Mouse (Mus musculus): ENCODE results near the gene Prf1.
A peak's percentile ranks its signal among the peaks of the same experiment; 100 is the strongest.

Gene Prf1

GRCm38 (mm10) chr10:61286246-61286645, 11.4 kb upstream of the Prf1 start:
- no peak for DNase-seq (ENCODE audit: extremely low spot score)

- DNase-seq (ENCODE audit: extremely low spot score) = no peak
Observed at GRCm38 (mm10) chr10:61290016-61290415, 7.6 kb upstream of the Prf1 start.

GRCm38 (mm10) chr10:61290479-61290878, 7.2 kb upstream of the Prf1 start:
- no peak for DNase-seq (ENCODE audit: extremely low spot score)

GRCm38 (mm10) chr10:61294242-61294641, 3.4 kb upstream of the Prf1 start:
- no peak for DNase-seq (ENCODE audit: extremely low spot score)

GRCm38 (mm10) chr10:61296713-61297445, 754 bp upstream of the Prf1 start:
- no peak for DNase-seq (ENCODE audit: extremely low spot score)

- DNase-seq (ENCODE audit: extremely low spot score) = no peak
Observed at GRCm38 (mm10) chr10:61300996-61301395, 3.4 kb downstream of the Prf1 start.

- no peak for DNase-seq (ENCODE audit: extremely low spot score)
Observed at GRCm38 (mm10) chr10:61304046-61304445, 6.4 kb downstream of the Prf1 start.

- DNase-seq (ENCODE audit: extremely low spot score) = no peak
Observed at GRCm38 (mm10) chr10:61305928-61306590, 8.4 kb downstream of the Prf1 start.

- no peak for DNase-seq (ENCODE audit: extremely low spot score)
Observed at GRCm38 (mm10) chr10:61308706-61309320, 11.2 kb downstream of the Prf1 start.

- no peak for DNase-seq (ENCODE audit: extremely low spot score)
Observed at GRCm38 (mm10) chr10:61312159-61312558, 14.5 kb downstream of the Prf1 start.

GRCm38 (mm10) chr10:61312754-61313153, 15.1 kb downstream of the Prf1 start:
- no peak for DNase-seq (ENCODE audit: extremely low spot score)

- DNase-seq (ENCODE audit: extremely low spot score) = no peak
Observed at GRCm38 (mm10) chr10:61313750-61314149, 16.1 kb downstream of the Prf1 start.

GRCm38 (mm10) chr10:61315324-61315880, 17.8 kb downstream of the Prf1 start:
- DNase-seq (ENCODE audit: extremely low spot score) = no peak

- no peak for DNase-seq (ENCODE audit: extremely low spot score)
Observed at GRCm38 (mm10) chr10:61318527-61318926, 20.9 kb downstream of the Prf1 start.

- no peak for DNase-seq (ENCODE audit: extremely low spot score)
Observed at GRCm38 (mm10) chr10:61324717-61325116, 27.1 kb downstream of the Prf1 start.

- no peak for DNase-seq (ENCODE audit: extremely low spot score)
Observed at GRCm38 (mm10) chr10:61325782-61326328, 28.2 kb downstream of the Prf1 start.

GRCm38 (mm10) chr10:61327545-61327944, 29.9 kb downstream of the Prf1 start:
- no peak for DNase-seq (ENCODE audit: extremely low spot score)

- no peak for DNase-seq (ENCODE audit: extremely low spot score)
Observed at GRCm38 (mm10) chr10:61328927-61329326, 31.3 kb downstream of the Prf1 start.

- no peak for DNase-seq (ENCODE audit: extremely low spot score)
Observed at GRCm38 (mm10) chr10:61331046-61331445, 33.4 kb downstream of the Prf1 start.

- no peak for DNase-seq (ENCODE audit: extremely low spot score)
Observed at GRCm38 (mm10) chr10:61334545-61334944, 36.9 kb downstream of the Prf1 start.

GRCm38 (mm10) chr10:61336137-61336536, 38.5 kb downstream of the Prf1 start:
- peak; percentile 78 for DNase-seq (ENCODE audit: extremely low spot score)

- no peak for DNase-seq (ENCODE audit: extremely low spot score)
Observed at GRCm38 (mm10) chr10:61336592-61336991, 39.0 kb downstream of the Prf1 start.

Measured in embryo, embryonic 9.5 days (tissue).